Mouse (Mus musculus) limb, embryonic 11.5 days (tissue): ENCODE results near the gene Akna. TPM values are rescaled to one million over a fixed set of nuclear protein-coding genes. Genes with fewer than 3 reads are reported as not detected.
"Not testable (repeated sequence)": the region's sequence is repeated elsewhere in the genome, so short reads cannot be mapped to it uniquely, and the experiment has no call there.

Experiments used
- ATAC-seq: fragments of 200-750 bp; cut with Nextera tagmentation; 2 replicates; pipeline ENCODE4 v1.8.0; 2017; ENCODE audit warnings: low read depth; ENCODE audit not compliant: insufficient number of reproducible peaks, low FRiP score, low TSS enrichment
- DNase-seq: peaks from one replicate; pipeline ENCODE4 v3.0.0-alpha.2; 2015; ENCODE audit warnings: low spot score
- H3K27ac ChIP-seq: fragments of 300-500 bp; sonication (generic); replicated peaks from 2 replicates; pipeline ENCODE4 v1.5.1; 2014; ENCODE audit warnings: low read depth, mild to moderate bottlenecking, low read length
- H3K27me3 ChIP-seq: fragments of 300-500 bp; sonication (generic); 2 replicates; pipeline ENCODE4 v1.6.1; 2014; ENCODE audit warnings: mild to moderate bottlenecking, low read length, mixed read lengths; ENCODE audit not compliant: control insufficient read depth, insufficient read depth
- H3K36me3 ChIP-seq: fragments of 300-500 bp; sonication (generic); 2 replicates; pipeline ENCODE4 v1.6.1; 2014; ENCODE audit warnings: mild to moderate bottlenecking, low read length, moderate library complexity, mixed read lengths; ENCODE audit not compliant: control insufficient read depth, insufficient read depth
- H3K4me1 ChIP-seq: fragments of 300-500 bp; sonication (generic); 2 replicates; pipeline ENCODE4 v1.6.1; 2014; ENCODE audit warnings: low read length, mixed read lengths; ENCODE audit not compliant: control insufficient read depth, insufficient read depth
- H3K4me2 ChIP-seq: fragments of 300-500 bp; sonication (generic); 2 replicates; pipeline ENCODE4 v1.6.1; 2014; ENCODE audit warnings: low read depth, mild to moderate bottlenecking, moderate library complexity; ENCODE audit not compliant: severe bottlenecking
- H3K4me3 ChIP-seq: fragments of 300-500 bp; sonication (generic); 2 replicates; pipeline ENCODE4 v1.5.1; 2014; ENCODE audit warnings: low read depth, low read length
- H3K9ac ChIP-seq: fragments of 300-500 bp; sonication (generic); 2 replicates; pipeline ENCODE4 v1.6.1; 2014; ENCODE audit warnings: mild to moderate bottlenecking, low read length
- H3K9me3 ChIP-seq: fragments of 300-500 bp; sonication (generic); 2 replicates; pipeline ENCODE4 v1.6.1; 2016; ENCODE audit warnings: low read length; ENCODE audit not compliant: control insufficient read depth
- WGBS: fragments of 180-500 bp; shearing (Covaris S2); extraction: QIAGEN DNeasy Blood & Tissue Kit; methylation state at CpG from one replicate; pipeline ENCODE4 v1.1.7; 2014; 5-methylcytosine and 5-hydroxymethylcytosine counted together
- polyA plus RNA-seq: library from polyadenylated mRNA; unstranded; fragments of >200 nt; fragmentation: Nextera tagmentation; extraction: Ambion mirVana; gene quantifications from 2 replicates; pipeline ENCODE4 v1.2.1, GENCODE M21; 2014

Akna gene
- polyA plus RNA-seq, 1 experiment from 2014 or later: 9.5 TPM

DNA sequence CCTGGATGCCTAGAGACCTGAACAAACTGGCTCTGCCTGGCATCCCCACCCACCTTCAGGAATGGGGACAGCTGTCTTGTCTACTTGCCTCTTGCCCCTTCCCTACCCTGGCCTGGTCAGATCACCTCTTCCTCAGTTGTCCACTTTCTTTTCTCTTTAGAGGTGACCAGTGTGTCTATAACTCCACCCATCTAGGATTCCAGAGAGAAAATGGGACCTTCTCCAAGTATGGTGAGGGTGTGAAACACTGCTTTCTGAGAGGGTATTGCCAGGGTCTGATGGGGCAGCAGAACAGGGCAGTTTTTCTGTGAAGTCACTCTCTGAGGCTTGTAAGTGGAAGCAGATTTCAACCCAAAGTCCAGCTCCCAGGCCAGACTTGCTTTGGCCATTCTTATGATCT, 57.9 kb downstream of the Akna start:
- no peak for DNase-seq
- H3K9me3 ChIP-seq: no peaks in the 10 kb centered on the region
- no peaks in the 10 kb centered on the region for H3K36me3 ChIP-seq
- no peak overlapping the region for H3K4me2 ChIP-seq
- H3K4me3 ChIP-seq: no peak overlapping the region
- H3K9ac ChIP-seq: no peak overlapping the region
- no peaks in the 10 kb centered on the region for H3K27me3 ChIP-seq
- no peak for ATAC-seq
- H3K4me1 ChIP-seq: no peaks in the 10 kb centered on the region
- H3K27ac ChIP-seq: no peak overlapping the region

DNA sequence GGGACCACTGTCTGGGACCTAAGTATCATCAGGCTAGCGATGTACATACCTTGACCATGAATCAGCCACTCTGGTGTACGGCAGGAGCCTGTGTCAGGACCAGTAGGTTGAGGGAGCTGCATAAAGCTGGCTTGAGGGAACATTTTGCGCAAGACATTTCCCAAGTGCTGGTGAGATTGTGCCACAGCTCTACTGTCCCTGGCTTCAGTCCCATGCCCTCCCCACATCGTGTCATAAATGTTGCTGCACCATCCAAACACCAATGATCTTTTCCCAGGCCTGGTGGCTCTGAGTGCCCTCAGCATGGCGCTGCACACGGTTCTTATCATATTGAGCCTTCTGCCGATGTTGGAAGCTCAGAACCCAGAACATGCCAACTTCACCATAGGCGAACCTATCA, 58.9 kb downstream of the Akna start, which contains the start of gene Orm1:
Orm1 (plus strand) TSS at position 266 of the 400 bp plus-strand sequence.
- Histone ChIP-seq H3K27ac (no peak within 1 kb of the TSS), H3K4me1 (no peaks in the 10 kb centered on the region), H3K4me2 (no peak within 1 kb of the TSS), H3K9me3 (no peaks in the 10 kb centered on the region), H3K9ac (no peak within 1 kb of the TSS), H3K27me3 (no peaks in the 10 kb centered on the region), H3K36me3 (no peaks in the 10 kb centered on the region), H3K4me3 (no peak within 1 kb of the TSS)
- WGBS: 85% methylated on average over 8 of the region's 8 CpGs
- ATAC-seq (no peak), DNase-seq (no peak)

DNA sequence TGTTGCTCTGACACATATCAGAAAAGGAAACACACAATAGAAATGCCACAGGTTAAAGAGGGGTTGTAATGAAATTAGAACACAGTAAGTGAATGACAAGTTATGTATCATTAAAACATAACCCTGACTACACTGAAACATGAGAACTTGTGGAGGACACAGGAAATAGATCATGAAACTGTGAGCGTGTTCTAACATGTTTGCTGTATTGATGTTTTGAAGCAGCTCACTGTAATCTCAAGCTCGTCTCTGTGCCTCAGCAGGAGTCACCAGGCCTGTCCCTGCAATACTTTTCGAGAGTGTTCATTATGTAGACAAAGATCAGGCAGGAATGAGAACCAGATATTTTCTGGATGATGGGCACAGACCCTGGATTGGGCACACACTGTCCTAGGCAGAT, 59.5 kb downstream of the Akna start:
- DNase-seq (no peak), ATAC-seq (no peak)
- 65% methylated on average over 3 of the region's 3 CpGs for WGBS

DNA sequence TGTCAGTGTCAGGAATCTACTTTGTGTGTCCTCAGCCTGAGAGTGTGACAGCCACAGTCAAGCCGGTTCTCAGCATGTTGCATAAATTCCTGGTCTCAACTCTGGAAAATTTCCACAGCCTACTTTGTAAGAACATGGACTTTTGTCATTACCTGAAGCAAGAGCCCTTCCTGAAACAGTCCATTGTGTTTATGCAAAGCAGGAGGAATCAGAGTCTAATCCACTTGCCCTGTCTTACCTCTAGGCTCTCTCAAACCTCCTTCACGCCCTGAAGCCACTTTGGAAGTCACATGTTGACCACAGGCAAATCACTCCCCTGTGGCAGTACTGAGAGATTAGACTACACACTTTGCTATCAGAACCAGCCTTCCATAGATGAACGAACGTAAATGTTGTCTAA, 60.7 kb downstream of the Akna start:
- no peak overlapping the region for H3K27ac ChIP-seq
- DNase-seq: no peak
- no peaks in the 10 kb centered on the region for H3K9me3 ChIP-seq
- no peaks in the 10 kb centered on the region for H3K36me3 ChIP-seq
- no peaks in the 10 kb centered on the region for H3K4me1 ChIP-seq
- H3K4me3 ChIP-seq: no peak overlapping the region
- ATAC-seq: no peak
- no peaks in the 10 kb centered on the region for H3K27me3 ChIP-seq
- no peak overlapping the region for H3K4me2 ChIP-seq
- H3K9ac ChIP-seq: no peak overlapping the region
- 80% methylated on average over 4 of the region's 4 CpGs for WGBS

More for the DNA sequence above, 59.5 kb downstream of the Akna start:
- no peak overlapping the region for H3K27ac ChIP-seq
- H3K4me1 ChIP-seq: no peaks in the 10 kb centered on the region
- H3K27me3 ChIP-seq: no peaks in the 10 kb centered on the region
- no peak overlapping the region for H3K4me3 ChIP-seq
- no peaks in the 10 kb centered on the region for H3K36me3 ChIP-seq
- no peak overlapping the region for H3K4me2 ChIP-seq
- no peaks in the 10 kb centered on the region for H3K9me3 ChIP-seq
- no peak overlapping the region for H3K9ac ChIP-seq

DNA sequence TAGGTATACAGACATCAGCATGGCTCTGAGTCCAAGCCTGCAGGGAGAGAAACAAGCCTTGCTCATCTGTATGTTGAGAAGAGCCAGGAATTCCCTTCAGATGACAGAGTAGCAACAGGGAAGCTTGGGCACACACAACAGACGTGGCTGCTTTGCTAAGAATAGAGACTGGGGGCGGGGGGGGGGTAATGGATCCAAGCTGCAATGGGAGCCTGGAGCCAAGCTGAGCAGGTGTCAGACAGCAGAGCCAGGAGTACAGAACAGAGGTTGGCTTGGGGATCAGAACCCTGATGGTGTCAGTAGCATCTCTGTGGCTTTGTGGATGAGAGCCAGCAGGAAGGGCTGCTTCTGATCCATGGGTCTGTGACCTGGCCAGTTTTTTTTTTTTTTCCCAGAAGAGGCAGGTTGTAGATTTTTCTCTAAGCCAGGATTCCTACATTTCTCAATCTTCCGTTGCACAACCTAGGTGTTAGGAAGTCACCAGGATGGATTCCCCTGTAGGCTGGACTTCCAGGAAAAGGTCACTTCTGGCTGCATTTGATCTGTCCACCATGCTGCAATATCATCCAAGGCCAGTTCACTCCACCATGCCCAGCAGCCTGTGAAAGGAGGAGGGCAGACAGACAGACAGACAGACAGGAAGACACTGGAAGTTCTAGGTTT, 64.6 kb downstream of the Akna start:
- DNase-seq (no peak), ATAC-seq (no peak)
- Histone ChIP-seq H3K27ac (no peak overlapping the region), H3K4me1 (no peaks in the 10 kb centered on the region), H3K27me3 (no peaks in the 10 kb centered on the region), H3K4me2 (no peak overlapping the region), H3K9me3 (no peaks in the 10 kb centered on the region), H3K9ac (no peak overlapping the region), H3K4me3 (no peak overlapping the region), H3K36me3 (no peaks in the 10 kb centered on the region)
- 76% methylated on average over 3 of the region's 3 CpGs for WGBS

DNA sequence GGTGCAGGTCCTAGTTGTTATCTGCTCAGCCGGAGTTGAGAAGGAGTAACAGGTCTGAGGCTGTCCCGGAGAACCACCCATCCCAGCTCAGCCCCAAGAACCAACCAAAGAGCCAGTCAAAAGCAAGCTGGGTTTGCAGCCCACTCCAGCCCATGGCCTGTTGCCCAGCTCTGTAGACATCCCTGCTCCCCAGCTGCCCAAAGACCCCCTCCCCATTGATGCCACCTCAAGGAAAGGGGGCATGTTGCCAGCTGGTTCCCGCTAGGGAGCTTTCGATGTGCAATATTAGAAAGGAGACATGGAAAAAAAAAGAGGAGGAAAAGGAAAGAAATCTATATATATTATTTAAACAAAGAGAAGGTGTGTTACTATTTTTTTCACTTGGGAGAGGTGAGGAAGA, 69.8 kb downstream of the Akna start:
- Histone ChIP-seq H3K27ac (no peak overlapping the region), H3K4me2 (no peak overlapping the region), H3K4me3 (no peak overlapping the region), H3K9ac (no peak overlapping the region), H3K27me3 (no peaks in the 10 kb centered on the region), H3K4me1 (no peaks in the 10 kb centered on the region), H3K9me3 (no peaks in the 10 kb centered on the region), H3K36me3 (peaks cover 11% of the 10 kb centered on the region; the same call in 1 of the 2 replicates)
- no peak for DNase-seq
- 93% methylated on average over 4 of the region's 4 CpGs for WGBS
- no peak for ATAC-seq

DNA sequence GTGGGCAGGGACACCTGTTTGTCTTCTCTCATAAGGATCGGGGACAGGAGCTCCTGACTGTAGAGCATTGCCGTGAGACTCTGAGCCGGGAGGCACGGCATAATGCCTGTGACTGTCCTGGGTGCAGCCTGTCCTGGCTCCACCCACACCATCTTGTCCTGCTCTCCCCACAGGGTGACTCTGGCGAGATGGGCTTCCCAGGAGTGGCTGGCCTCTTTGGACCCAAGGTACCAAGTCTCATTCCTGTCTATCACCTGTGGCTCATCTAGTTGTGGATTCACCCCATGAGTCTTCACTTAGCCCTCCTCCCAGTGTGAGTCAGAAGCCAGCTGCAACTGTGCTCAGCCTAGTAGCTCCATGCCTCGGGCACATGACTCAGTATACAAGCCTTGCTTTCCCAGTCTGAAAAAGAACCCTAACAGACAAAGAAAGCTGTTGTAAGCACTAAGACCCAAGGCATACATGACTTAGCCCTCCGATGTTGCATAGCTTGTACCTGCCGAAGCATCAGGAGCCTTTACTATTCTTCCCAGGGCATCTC, 79.8 kb downstream of the Akna start:
- ATAC-seq (no peak), DNase-seq (no peak)
- H3K36me3 ChIP-seq: peaks cover 4% of the 10 kb centered on the region; the same call in 1 of the 2 replicates

DNA sequence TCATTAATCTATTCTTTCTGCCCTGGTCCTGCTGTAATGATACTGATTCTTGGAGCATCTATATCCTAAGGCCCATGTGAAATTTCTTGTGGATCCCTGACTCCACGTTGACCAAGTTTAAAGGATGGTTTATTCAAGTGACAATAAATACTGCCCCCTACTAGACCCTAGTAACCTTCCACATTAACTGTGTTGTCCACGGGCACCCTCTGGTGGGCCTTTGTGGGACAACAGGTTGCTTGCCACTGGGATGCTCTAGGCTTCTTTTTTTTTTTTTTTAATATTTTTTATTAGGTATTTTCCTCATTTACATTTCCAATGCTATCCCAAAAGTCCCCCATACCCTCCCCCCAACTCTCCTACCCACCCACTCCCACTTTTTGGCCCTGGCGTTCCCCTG, 83.6 kb downstream of the Akna start:
- 24% methylated on average over 3 of the region's 3 CpGs for WGBS
- not testable (repeated sequence) for H3K27ac ChIP-seq, H3K9ac ChIP-seq, H3K36me3 ChIP-seq, H3K27me3 ChIP-seq, H3K4me2 ChIP-seq, H3K9me3 ChIP-seq, H3K4me1 ChIP-seq, ATAC-seq, H3K4me3 ChIP-seq
- peak; percentile 79 for DNase-seq

More for the DNA sequence above, 79.8 kb downstream of the Akna start:
- H3K4me2 ChIP-seq: no peak overlapping the region
- H3K4me3 ChIP-seq: no peak overlapping the region
- 77% methylated on average over 8 of the region's 8 CpGs for WGBS
- H3K4me1 ChIP-seq: no peaks in the 10 kb centered on the region
- H3K27ac ChIP-seq: no peak overlapping the region
- no peaks in the 10 kb centered on the region for H3K27me3 ChIP-seq
- no peak overlapping the region for H3K9ac ChIP-seq
- H3K9me3 ChIP-seq: no peaks in the 10 kb centered on the region
